Mouse (Mus musculus): ENCODE data around the gene Dnajb12.

The Dnajb12 gene

DNA sequence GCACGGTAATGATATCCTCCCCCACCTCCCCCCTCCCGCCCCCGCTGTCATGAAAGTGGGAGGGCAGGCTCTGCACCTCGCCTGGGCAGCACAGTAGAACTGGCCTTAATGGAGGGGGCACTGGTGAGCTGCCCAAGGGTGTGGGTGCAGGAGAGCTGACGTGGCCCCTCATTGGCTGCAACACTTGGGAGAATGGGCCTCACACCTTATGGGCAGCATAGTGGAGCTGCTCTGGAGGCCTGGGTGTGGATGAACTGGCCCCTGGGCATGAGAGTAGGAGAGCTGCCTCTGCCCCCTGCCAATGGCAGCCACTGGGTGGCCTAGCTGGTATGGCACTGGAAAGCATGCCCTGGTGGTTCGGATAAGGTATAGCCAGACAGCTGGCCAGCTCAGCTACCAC lies 9.3 kb upstream of the Dnajb12 start:
- in situ Hi-C loops (cut with MboI, MseI): loop anchor here (10.0 kb wide), 1 partner anchor 245 kb away; no protein-coding TSS in a partner anchor

GRCm38 (mm10) chr10:59872651-59873050 lies 6.7 kb upstream of the Dnajb12 start:
- in situ Hi-C loops (cut with MboI, MseI): loop anchor here (10.0 kb wide), 1 partner anchor 248 kb away; no protein-coding TSS in a partner anchor

GRCm38 (mm10) chr10:59873206-59873605 lies 6.2 kb upstream of the Dnajb12 start:
- in situ Hi-C loops (cut with MboI, MseI): loop anchor here (10.0 kb wide), 1 partner anchor 248 kb away; no protein-coding TSS in a partner anchor

DNA sequence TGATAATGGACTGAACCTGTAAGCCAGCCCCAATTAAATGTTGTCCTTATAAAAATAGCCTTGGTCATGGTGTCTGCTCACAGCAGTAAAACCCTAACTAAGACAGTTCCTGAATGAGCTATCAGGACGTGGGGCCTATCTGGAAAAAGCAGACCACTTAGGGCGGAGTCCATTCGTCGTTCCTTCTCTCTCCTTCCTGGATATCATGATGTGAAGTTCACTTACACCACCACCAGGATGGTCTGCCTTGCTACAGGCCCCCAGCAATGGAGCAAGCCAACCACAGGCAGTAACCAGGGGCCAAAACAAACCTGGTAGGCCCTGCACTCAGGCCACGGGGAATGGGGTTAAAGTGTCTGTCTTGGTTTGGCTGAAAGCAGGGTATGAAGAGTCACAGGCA lies 5.7 kb upstream of the Dnajb12 start:
- in situ Hi-C loops (cut with MboI, MseI): loop anchor here (10.0 kb wide), 1 partner anchor 249 kb away; no protein-coding TSS in a partner anchor

DNA sequence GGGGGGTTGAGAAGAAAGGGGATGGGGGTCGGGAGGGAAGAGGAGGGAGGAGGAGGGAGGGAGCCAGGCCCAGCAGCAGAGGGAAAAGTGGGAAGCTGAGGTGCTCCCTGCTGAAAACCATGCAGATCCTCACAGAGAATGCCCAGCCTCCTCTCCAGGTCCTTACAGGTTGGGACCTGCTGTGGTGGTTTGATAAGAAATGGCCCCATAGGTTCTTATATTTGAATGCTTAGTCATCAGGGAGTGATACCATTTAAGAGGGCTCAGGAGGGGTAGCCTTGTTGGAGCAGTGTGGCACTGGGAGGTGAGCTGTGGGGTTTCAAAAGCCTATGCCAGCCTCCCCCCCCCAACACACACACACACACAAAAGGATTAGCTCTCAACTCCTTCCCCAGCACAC lies 4.0 kb upstream of the Dnajb12 start:
- in situ Hi-C loops (cut with MboI, MseI): loop anchor here (10.0 kb wide), 1 partner anchor 251 kb away; no protein-coding TSS in a partner anchor

GRCm38 (mm10) chr10:59876698-59877097 lies 2.7 kb upstream of the Dnajb12 start:
- in situ Hi-C loops (cut with MboI, MseI): loop anchor here (10.0 kb wide), 1 partner anchor 252 kb away; no protein-coding TSS in a partner anchor

- in situ Hi-C loops (cut with MboI, MseI): loop anchor here (10.0 kb wide), 1 partner anchor 253 kb away; no protein-coding TSS in a partner anchor
Measured at GRCm38 (mm10) chr10:59877421-59878117, 1.8 kb upstream of the Dnajb12 start.

DNA sequence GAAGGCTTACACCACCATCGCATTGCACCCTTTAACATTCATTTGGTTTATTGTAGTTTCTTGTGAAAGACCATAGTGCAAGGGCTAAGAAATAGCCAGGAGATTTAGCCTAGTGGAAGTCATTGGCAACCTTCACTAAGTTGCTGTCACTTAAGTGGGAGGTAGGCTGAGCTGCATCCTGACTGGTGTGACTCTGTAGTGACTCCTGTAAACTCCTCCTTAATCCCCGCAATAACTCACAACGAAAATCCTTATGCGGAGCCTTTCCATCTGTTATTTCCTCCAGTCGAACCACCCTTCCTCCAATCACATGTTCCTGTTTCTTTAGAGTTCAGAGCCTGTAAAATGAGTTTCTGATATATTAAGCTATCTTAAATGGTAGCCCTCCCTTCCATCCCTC lies 533 bp upstream of the Dnajb12 start:
- in situ Hi-C loops (cut with MboI, MseI): loop anchor here (10.0 kb wide), 1 partner anchor 254 kb away; no protein-coding TSS in a partner anchor

GRCm38 (mm10) chr10:59880029-59880386 lies 652 bp downstream of the Dnajb12 start:
- in situ Hi-C loops (cut with MboI, MseI): no loop called here

- in situ Hi-C loops (cut with MboI, MseI): no loop called here
Measured at GRCm38 (mm10) chr10:59880837-59881236, 1.5 kb downstream of the Dnajb12 start.

- in situ Hi-C loops (cut with MboI, MseI): no loop called here
Measured at GRCm38 (mm10) chr10:59884327-59885173, 5.2 kb downstream of the Dnajb12 start.

DNA sequence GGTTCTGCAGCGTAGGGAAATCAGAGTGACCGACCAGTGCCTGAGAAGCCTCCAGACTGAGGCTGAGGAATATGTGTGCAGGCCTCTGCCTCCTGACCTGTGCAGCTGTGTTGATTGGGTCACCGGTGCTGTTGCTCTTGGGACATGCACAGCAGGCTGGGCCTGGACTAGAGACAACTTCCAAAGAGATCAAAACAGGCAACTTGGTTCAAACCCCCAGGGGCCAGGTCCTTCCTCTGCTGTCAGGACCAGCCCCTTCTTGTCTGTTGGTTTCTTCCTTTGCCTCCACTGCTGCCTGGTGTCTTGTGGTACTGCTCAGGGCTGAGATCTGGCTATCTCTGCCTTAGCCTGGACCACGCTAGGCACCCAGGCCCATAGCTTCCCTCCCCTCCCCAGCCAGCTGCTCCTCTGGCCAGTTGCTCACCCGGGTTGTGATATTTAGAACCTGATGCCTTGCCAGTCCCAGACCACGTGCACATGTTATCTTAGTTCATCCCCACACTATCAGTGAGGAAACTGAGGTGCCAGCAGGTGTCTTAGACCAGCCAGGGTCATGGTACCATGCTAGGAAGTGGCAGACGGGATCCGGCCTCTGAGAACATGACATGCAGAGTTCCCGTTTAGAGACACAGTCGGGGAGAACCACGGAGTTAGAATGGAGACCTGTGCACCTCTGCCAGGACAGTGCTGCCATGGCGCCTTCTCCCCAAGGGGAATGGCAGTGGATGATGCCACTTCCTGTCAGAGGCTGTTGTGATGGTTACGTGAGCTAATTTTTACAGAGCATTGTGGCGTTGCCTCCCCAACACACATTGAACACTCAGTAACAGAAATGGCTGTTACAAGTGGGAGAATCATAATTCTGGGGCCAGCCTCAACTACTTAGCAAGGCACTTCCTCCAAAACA lies 6.1 kb downstream of the Dnajb12 start:
- in situ Hi-C loops (cut with MboI, MseI): no loop called here

DNA sequence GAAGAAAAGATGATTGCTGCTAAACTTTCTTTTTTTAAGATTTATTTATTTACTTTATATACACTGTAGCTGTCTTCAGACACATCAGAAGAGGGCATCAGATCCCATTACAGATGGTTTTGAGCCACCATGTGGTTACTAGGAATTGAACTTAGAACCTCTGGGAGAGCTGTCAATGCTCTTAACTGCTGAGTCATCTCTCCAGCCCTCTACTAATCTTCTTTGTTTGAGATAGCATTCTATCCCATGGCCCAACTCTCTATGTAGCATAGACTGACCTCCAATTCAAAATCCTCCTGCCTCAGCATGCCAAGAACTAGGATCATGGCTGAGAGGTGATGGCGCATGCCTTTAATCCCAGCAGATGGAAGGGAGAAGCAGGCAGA lies 6.7 kb downstream of the Dnajb12 start:
- in situ Hi-C loops (cut with MboI, MseI): no loop called here

GRCm38 (mm10) chr10:59887432-59887831 lies 8.1 kb downstream of the Dnajb12 start:
- in situ Hi-C loops (cut with MboI, MseI): no loop called here

- in situ Hi-C loops (cut with MboI, MseI): no loop called here
Measured at GRCm38 (mm10) chr10:59889339-59889738, 10.0 kb downstream of the Dnajb12 start.

DNA sequence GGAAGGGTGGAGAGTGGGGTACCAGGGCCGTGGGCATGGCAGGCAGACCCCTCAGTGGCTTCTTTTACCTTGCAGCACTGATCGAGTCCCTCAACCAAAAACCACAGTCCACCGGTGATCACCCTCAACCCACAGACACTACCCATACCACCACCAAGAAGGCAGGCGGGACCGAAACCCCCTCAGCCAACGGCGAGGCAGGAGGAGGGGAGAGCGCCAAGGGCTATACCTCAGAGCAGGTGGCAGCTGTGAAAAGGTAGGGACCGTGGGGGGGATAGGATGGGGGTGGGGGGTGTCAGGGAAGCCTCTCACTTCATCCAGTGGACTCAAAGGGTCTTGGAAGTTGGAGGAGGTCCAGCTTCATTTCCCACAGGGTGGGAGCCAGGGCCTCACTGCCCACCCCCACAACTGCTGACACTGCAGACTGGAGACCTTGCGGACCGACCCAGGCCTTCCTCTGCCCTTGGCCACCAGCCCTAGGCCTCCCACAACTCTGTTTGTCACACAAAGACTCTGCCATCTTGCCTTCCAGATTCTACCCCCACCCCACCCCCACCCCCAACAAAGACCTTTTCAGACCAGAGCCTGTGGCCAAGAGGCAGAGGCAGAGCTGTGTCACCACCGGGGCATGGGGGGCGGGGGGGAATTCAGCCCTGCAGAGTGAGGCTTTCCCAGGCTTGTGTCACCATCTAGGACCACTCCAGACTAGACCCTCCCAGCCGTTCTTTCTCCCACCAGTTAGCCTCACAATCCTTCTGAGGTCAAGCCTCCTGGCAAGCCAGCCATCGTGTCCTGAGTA lies 10.8 kb downstream of the Dnajb12 start:
- in situ Hi-C loops (cut with MboI, MseI): loop anchor here (10.0 kb wide), 1 partner anchor 325 kb away; the partner anchor contains the start of gene Chst3

DNA sequence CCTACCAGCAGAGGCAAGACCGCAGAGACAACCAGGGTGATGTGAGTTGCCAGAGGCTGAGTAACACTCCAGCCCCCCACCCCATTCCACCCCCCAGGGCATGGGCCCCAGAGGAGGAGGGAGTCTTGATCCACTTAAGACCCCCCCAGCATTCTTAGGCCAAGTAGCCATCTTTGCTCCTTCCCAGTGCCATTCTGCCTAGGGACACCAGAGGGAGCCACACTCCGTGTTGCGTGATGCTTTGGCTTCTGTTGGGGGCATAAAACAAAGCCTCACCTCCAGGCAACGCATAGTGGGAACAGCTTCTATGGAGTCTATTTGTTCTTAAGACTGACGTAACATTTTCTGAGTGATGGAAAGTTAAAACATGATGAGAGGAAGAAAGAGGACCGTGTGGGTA lies 13.6 kb downstream of the Dnajb12 start:
- in situ Hi-C loops (cut with MboI, MseI): loop anchor here (10.0 kb wide), 1 partner anchor 322 kb away; the partner anchor contains the start of gene Chst3

DNA sequence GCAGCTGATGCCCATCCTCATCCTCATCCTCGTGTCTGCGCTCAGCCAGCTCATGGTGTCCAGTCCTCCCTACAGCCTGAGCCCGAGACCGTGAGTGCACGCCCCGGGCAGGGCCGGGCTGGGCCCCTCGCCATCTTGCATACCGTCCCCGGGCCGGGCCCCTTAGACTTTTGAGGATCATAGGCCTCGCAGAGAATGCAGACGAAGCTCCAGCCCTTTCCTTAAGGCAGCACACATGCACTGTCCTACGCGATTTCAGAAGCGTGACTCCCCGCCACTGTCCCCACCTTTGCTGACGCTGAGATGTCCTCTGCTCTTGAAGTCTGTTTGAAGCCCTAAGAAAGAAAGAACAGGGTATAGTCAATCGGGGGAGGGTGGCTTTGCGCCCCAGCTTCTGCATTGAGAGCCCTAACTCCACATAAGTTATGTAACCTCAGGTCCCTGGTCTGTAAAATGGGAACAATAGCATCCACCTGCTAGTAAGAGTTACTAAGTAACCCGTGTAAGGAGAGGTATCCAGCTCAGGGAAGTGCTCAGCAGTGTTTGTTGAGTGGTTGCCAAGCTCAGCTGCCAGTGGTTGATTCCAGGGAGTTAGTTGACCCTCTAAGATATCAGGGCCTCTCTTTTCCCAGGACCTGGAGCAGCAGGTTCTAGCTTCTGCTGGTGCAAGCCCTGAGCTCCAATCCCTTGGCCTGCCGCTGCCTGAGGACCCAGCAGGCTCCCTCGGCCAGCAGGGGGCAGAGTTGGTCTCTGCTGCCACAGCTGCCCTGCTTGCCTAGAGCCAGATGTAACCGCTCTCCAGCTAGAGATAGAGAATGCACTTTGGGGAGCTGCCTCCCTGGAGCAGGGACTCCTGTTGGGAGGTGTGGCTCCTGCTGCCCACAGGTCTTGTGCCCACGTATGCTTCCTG lies 15.2 kb downstream of the Dnajb12 start:
- in situ Hi-C loops (cut with MboI, MseI): loop anchor here (5.0 to 10.0 kb wide), 3 partner anchors 58 to 320 kb away; partner anchors contain the start of genes Anapc16, Ascc1, Chst3 and Ddit4
